Mouse (Mus musculus): ENCODE measurements at regions not wholly inside any gene's neighbourhood (a gene's known extent, or its start where the extent isn't known, plus 50 kb on each side); places are given as distances from the start of the nearest gene placed in this dataset.

GRCm38 (mm10) chr6:60555590-60556235, 273.9 kb downstream of the Snca start:
- intact Hi-C loops (cut with DNase I), result loop anchor here (5.0 kb wide), 2 partner anchors 392 to 747 kb away; no protein-coding TSS in a partner anchor
- no peak overlapping the region for H3K4me3 ChIP-seq
- 30% methylated on average over 9 of the region's 9 CpGs for WGBS
- no peaks in the 10 kb centered on the region for H3K27me3 ChIP-seq (ENCODE audit: control insufficient read depth, insufficient read depth, low read length)
- H3K27ac ChIP-seq, result no peak overlapping the region
- H3K4me1 ChIP-seq (ENCODE audit: control insufficient read depth, insufficient read depth, low read length), result no peaks in the 10 kb centered on the region; the same call in 1 of the 2 replicates
- no peaks in the 10 kb centered on the region for H3K36me3 ChIP-seq (ENCODE audit: control insufficient read depth, insufficient read depth, low read length)
- TF ChIP-seq CTCF (IDR thresholded peaks at IDR 0.05) (peak; percentile 65), EP300 (IDR thresholded peaks at IDR 0.05; ENCODE audit: insufficient read depth, low read depth, low read length) (no peak)
- no peaks in the 10 kb centered on the region for H3K79me2 ChIP-seq (replicated peaks; ENCODE audit: control insufficient read depth, insufficient read depth, low read length)
- H3K9ac ChIP-seq (ENCODE audit: low read depth, low read length), result no peak overlapping the region
- DNase-seq, result no peak

Data from heart, adult 2 months (tissue).